Mouse (Mus musculus): ENCODE data around the gene Oscp1. TPM values are rescaled to one million over a fixed set of nuclear protein-coding genes. Genes with fewer than 3 reads are reported as not detected.
"Not testable (repeated sequence)": the region's sequence is repeated elsewhere in the genome, so short reads cannot be mapped to it uniquely, and the experiment has no call there.

The Oscp1 gene
- polyA plus RNA-seq, 1 experiment from 2014 or later = 40.7 TPM

DNA sequence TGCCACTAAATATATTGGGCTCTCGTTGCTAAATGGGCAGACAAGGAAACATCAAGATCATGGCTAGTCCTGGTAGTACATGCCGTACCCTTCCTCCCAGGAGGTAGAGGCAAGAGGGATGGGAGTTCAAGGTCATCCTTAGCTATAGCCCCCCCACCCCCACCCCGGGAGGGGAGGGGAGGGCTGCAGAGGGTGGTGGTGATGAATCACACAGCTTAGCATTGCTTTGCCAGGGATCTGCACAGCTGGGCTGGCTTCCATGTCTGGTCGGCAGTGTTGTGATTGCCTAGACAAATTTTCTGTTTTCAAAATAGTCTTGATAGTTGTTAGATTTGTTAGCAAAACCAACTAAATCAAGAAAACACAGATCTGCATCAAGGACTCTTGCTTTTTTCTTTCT is 20.9 kb downstream of the Oscp1 start:
- no peaks in the 10 kb centered on the region for H3K27me3 ChIP-seq (ENCODE audit: control insufficient read depth, insufficient read depth, low read length)
- H3K4me2 ChIP-seq (replicated peaks) = no peak overlapping the region
- ATAC-seq (ENCODE audit: low FRiP score) (no peak), DNase-seq (ENCODE audit: low spot score) (no peak)
- H3K4me3 ChIP-seq (replicated peaks; ENCODE audit: low read length) = no peak overlapping the region
- no peak overlapping the region for H3K9ac ChIP-seq
- no peaks in the 10 kb centered on the region for H3K4me1 ChIP-seq (replicated peaks; ENCODE audit: control insufficient read depth, insufficient read depth, low read length)
- no peaks in the 10 kb centered on the region for H3K9me3 ChIP-seq (ENCODE audit: control insufficient read depth, low read length)
- 93% methylated on average over 4 of the region's 4 CpGs for WGBS
- H3K27ac ChIP-seq = no peak overlapping the region
- peaks cover 37% of the 10 kb centered on the region for H3K36me3 ChIP-seq (replicated peaks; ENCODE audit: control insufficient read depth, insufficient read depth)

GRCm38 (mm10) chr4:126081601-126082000 is 23.2 kb downstream of the Oscp1 start:
- no peak overlapping the region for H3K9ac ChIP-seq
- H3K27me3 ChIP-seq (ENCODE audit: control insufficient read depth, insufficient read depth, low read length) = no peaks in the 10 kb centered on the region
- peaks cover 22% of the 10 kb centered on the region for H3K36me3 ChIP-seq (replicated peaks; ENCODE audit: control insufficient read depth, insufficient read depth)
- DNase-seq (ENCODE audit: low spot score) (no peak), ATAC-seq (ENCODE audit: low FRiP score) (no peak)
- H3K4me2 ChIP-seq (replicated peaks) = no peak overlapping the region
- 91% methylated on average over 1 of the region's 1 CpGs for whole genome bisulfite sequencing
- no peaks in the 10 kb centered on the region for H3K9me3 ChIP-seq (ENCODE audit: control insufficient read depth, low read length)
- H3K4me1 ChIP-seq (replicated peaks; ENCODE audit: control insufficient read depth, insufficient read depth, low read length) = no peaks in the 10 kb centered on the region
- no peak overlapping the region for H3K27ac ChIP-seq
- no peak overlapping the region for H3K4me3 ChIP-seq (replicated peaks; ENCODE audit: low read length)

DNA sequence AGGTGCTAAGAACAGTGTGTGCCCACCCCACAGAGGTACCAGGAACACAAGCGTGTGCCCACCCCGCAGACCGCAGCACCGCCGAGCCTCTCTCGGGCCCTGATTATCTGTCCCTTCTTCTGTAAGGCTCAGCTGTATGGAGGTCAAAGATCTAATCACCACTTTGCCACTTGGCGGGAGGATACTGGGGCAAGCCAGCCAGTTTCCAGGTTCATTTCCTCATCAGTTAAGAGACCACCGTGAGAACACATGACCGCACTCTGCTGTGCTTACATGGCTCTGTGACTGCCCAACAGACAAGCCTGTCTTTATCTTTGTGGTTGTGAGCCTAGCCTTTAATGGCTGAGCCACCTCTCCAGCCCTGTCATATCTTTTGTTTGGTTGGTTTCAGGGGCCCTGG is 24.7 kb downstream of the Oscp1 start:
- H3K4me3 ChIP-seq (replicated peaks; ENCODE audit: low read length) = no peak overlapping the region
- no peak overlapping the region for H3K4me2 ChIP-seq (replicated peaks)
- H3K4me1 ChIP-seq (replicated peaks; ENCODE audit: control insufficient read depth, insufficient read depth, low read length) = no peaks in the 10 kb centered on the region
- H3K9ac ChIP-seq = no peak overlapping the region
- ATAC-seq (ENCODE audit: low FRiP score) (no peak), DNase-seq (ENCODE audit: low spot score) (no peak)
- peaks cover 29% of the 10 kb centered on the region for H3K36me3 ChIP-seq (replicated peaks; ENCODE audit: control insufficient read depth, insufficient read depth)
- no peak overlapping the region for H3K27ac ChIP-seq
- WGBS = 97% methylated on average over 9 of the region's 9 CpGs
- no peaks in the 10 kb centered on the region for H3K27me3 ChIP-seq (ENCODE audit: control insufficient read depth, insufficient read depth, low read length)
- no peaks in the 10 kb centered on the region for H3K9me3 ChIP-seq (ENCODE audit: control insufficient read depth, low read length)

- Histone ChIP-seq H3K27me3 (ENCODE audit: control insufficient read depth, insufficient read depth, low read length) (no peaks in the 10 kb centered on the region), H3K4me2 (replicated peaks) (no peak overlapping the region), H3K4me3 (replicated peaks; ENCODE audit: low read length) (no peak overlapping the region), H3K27ac (no peak overlapping the region), H3K9ac (no peak overlapping the region), H3K4me1 (replicated peaks; ENCODE audit: control insufficient read depth, insufficient read depth, low read length) (no peaks in the 10 kb centered on the region), H3K9me3 (ENCODE audit: control insufficient read depth, low read length) (no peaks in the 10 kb centered on the region), H3K36me3 (replicated peaks; ENCODE audit: control insufficient read depth, insufficient read depth) (peaks cover 37% of the 10 kb centered on the region)
- no peak for DNase-seq (ENCODE audit: low spot score)
- WGBS = 81% methylated on average over 8 of the region's 8 CpGs
- no peak for ATAC-seq (ENCODE audit: low FRiP score)
These were observed 26.0 kb downstream of the Oscp1 start for GRCm38 (mm10) chr4:126084382-126084781.

DNA sequence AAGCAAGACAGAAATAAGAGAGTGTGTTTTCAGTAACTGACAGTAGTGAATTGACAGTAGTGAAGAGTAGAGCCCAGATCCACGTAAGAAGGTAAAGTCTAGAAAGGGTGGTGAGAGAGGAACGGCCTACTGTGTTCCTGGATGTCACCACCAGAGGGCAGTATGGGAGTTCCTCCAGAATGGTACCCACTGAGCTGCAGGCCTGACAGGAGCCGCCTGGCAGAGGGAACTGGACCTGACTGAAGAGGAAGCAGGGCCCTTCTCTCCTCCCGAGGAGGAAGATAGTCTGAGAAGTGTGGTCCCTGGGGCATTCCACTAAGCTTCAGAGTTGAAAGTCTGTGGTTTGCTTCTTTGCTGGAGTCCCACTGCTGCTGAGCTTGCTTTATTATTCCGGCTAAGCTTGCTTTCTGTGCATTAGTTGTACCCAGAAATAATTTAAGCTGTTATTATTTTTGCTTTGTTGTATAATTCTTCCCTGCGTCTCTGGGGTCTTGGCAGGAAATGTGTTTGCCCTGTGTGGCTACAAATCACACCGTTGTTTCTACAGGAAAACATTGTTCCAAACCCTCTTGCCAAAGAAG is 27.7 kb downstream of the Oscp1 start:
- Histone ChIP-seq H3K36me3 (replicated peaks; ENCODE audit: control insufficient read depth, insufficient read depth) (peaks cover 37% of the 10 kb centered on the region), H3K4me1 (replicated peaks; ENCODE audit: control insufficient read depth, insufficient read depth, low read length) (no peaks in the 10 kb centered on the region), H3K9ac (no peak overlapping the region), H3K27me3 (ENCODE audit: control insufficient read depth, insufficient read depth, low read length) (no peaks in the 10 kb centered on the region), H3K4me3 (replicated peaks; ENCODE audit: low read length) (no peak overlapping the region), H3K27ac (no peak overlapping the region), H3K4me2 (replicated peaks) (no peak overlapping the region), H3K9me3 (ENCODE audit: control insufficient read depth, low read length) (no peaks in the 10 kb centered on the region)
- DNase-seq (ENCODE audit: low spot score) = peak; percentile 84
- peak; percentile 80 for ATAC-seq (ENCODE audit: low FRiP score)
- 32% methylated on average over 7 of the region's 7 CpGs for WGBS

DNA sequence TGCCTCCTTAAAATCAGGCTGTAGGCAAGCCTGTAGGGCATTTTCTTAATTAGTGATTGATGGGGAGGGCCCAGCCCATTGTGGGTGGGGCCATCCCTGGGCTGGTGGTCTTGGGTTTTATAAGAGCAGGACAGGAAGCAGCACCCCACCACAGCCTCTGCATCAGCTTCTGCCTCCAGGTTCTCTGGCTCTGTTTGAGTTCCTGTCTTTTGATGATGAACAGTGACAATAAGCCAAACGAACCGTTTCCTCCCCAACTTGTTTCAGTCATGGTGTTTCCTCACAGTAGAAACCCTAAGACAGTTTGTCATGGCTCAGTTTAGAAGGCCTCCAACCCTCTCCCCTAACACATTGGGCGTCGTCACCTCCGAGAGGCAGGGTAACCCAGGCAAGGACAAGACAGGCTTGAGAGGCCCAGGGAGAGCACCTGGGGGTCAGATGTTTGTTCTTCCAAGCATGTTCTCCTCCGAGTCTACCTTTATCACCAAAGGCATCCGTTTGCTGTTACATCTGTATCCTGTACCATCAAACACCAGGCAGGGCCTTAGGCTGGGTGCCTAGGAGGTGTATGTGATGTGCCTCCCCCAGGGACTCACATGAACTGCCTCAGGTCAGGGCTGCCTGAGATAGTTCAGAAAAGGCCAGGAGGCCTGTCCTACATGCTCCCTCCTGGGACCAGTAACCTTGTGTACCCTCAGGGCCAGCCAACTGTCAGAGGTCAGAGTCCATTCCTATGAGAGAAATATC is 31.9 kb downstream of the Oscp1 start:
- no peak overlapping the region for H3K4me2 ChIP-seq (replicated peaks)
- H3K4me1 ChIP-seq (replicated peaks; ENCODE audit: control insufficient read depth, insufficient read depth, low read length) = no peaks in the 10 kb centered on the region
- H3K9me3 ChIP-seq (ENCODE audit: control insufficient read depth, low read length) = no peaks in the 10 kb centered on the region
- no peak overlapping the region for H3K4me3 ChIP-seq (replicated peaks; ENCODE audit: low read length)
- H3K9ac ChIP-seq = no peak overlapping the region
- H3K36me3 ChIP-seq (replicated peaks; ENCODE audit: control insufficient read depth, insufficient read depth) = peaks cover 18% of the 10 kb centered on the region; the same call in 1 of the 2 replicates
- DNase-seq (ENCODE audit: low spot score) (no peak), ATAC-seq (ENCODE audit: low FRiP score) (no peak)
- 84% methylated on average over 7 of the region's 7 CpGs for WGBS
- H3K27ac ChIP-seq = no peak overlapping the region
- no peaks in the 10 kb centered on the region for H3K27me3 ChIP-seq (ENCODE audit: control insufficient read depth, insufficient read depth, low read length)

- WGBS = 82% methylated on average over 4 of the region's 4 CpGs
- Histone ChIP-seq H3K36me3 (replicated peaks; ENCODE audit: control insufficient read depth, insufficient read depth) (peaks cover 18% of the 10 kb centered on the region; the same call in 1 of the 2 replicates), H3K9ac (no peak overlapping the region), H3K4me3 (replicated peaks; ENCODE audit: low read length) (no peak overlapping the region), H3K4me2 (replicated peaks) (no peak overlapping the region), H3K4me1 (replicated peaks; ENCODE audit: control insufficient read depth, insufficient read depth, low read length) (no peaks in the 10 kb centered on the region), H3K27ac (no peak overlapping the region), H3K27me3 (ENCODE audit: control insufficient read depth, insufficient read depth, low read length) (no peaks in the 10 kb centered on the region), H3K9me3 (ENCODE audit: control insufficient read depth, low read length) (no peaks in the 10 kb centered on the region)
- no peak for DNase-seq (ENCODE audit: low spot score)
- no peak for ATAC-seq (ENCODE audit: low FRiP score)
These were observed 32.4 kb downstream of the Oscp1 start for GRCm38 (mm10) chr4:126090848-126091124.

DNA sequence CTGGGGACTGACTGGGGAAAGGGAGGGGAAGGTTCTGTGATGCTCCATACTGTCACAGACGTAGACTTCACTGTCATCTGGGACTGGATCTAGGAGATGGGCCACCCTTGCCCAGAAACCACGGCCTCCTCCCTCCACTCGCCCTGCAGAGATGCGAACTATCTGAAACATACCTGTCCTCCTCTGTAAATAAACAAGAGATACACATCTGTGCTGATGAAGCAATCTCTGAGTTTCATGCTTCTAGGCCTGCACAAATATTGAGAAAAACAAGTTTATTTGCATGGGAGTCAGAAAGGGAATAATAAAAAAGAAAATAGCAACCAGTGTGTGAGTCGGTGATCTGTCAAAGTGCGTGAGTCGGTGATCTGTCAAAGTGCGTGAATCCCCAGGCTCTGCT is 33.5 kb downstream of the Oscp1 start:
- H3K4me2 ChIP-seq (replicated peaks) = no peak overlapping the region
- no peak overlapping the region for H3K9ac ChIP-seq
- DNase-seq (ENCODE audit: low spot score) (no peak), ATAC-seq (ENCODE audit: low FRiP score) (no peak)
- no peaks in the 10 kb centered on the region for H3K27me3 ChIP-seq (ENCODE audit: control insufficient read depth, insufficient read depth, low read length)
- no peak overlapping the region for H3K27ac ChIP-seq
- H3K4me3 ChIP-seq (replicated peaks; ENCODE audit: low read length) = no peak overlapping the region
- H3K36me3 ChIP-seq (replicated peaks; ENCODE audit: control insufficient read depth, insufficient read depth) = peaks cover 18% of the 10 kb centered on the region; the same call in 1 of the 2 replicates
- 89% methylated on average over 8 of the region's 8 CpGs for WGBS
- H3K9me3 ChIP-seq (ENCODE audit: control insufficient read depth, low read length) = no peaks in the 10 kb centered on the region
- H3K4me1 ChIP-seq (replicated peaks; ENCODE audit: control insufficient read depth, insufficient read depth, low read length) = no peaks in the 10 kb centered on the region

- not testable (repeated sequence) for H3K9me3 ChIP-seq (ENCODE audit: control insufficient read depth, low read length); H3K36me3 ChIP-seq (replicated peaks; ENCODE audit: control insufficient read depth, insufficient read depth); H3K27me3 ChIP-seq (ENCODE audit: control insufficient read depth, insufficient read depth, low read length); H3K4me1 ChIP-seq (replicated peaks; ENCODE audit: control insufficient read depth, insufficient read depth, low read length); DNase-seq (ENCODE audit: low spot score); H3K9ac ChIP-seq; ATAC-seq (ENCODE audit: low FRiP score)
- Histone ChIP-seq H3K27ac (0 out of 2 replicates have a peak overlapping the region, but pooled peaks have one; percentile 79), H3K4me2 (replicated peaks) (peak overlapping the region; percentile 57), H3K4me3 (replicated peaks; ENCODE audit: low read length) (peak overlapping the region; percentile 50; the same call in 1 of the 2 replicates)
- WGBS = 63% methylated on average over 14 of the region's 14 CpGs
These were observed 37.5 kb downstream of the Oscp1 start for GRCm38 (mm10) chr4:126095622-126096430.
